Mouse (Mus musculus) liver, embryonic 15.5 days (tissue): ENCODE data around the gene Maml3. TPM values are rescaled to one million over a fixed set of nuclear protein-coding genes. Genes with fewer than 3 reads are reported as not detected.

ENCODE experiments used
- ATAC-seq: fragments of 200-750 bp; cut with Nextera tagmentation; 2 replicates; pipeline ENCODE4 v1.8.0; 2017; ENCODE audit warnings: moderate number of reproducible peaks, mild to moderate bottlenecking, moderate library complexity; ENCODE audit not compliant: insufficient read depth
- H3K27ac ChIP-seq: fragments of 300-500 bp; sonication (generic); replicated peaks from 2 replicates; pipeline ENCODE4 v1.5.1; 2015; ENCODE audit warnings: mild to moderate bottlenecking, inconsistent platforms
- H3K27me3 ChIP-seq: fragments of 300-500 bp; sonication (generic); 2 replicates; pipeline ENCODE4 v1.6.1; 2015; ENCODE audit warnings: mild to moderate bottlenecking, inconsistent platforms
- H3K36me3 ChIP-seq: fragments of 300-500 bp; sonication (generic); replicated peaks from 2 replicates; pipeline ENCODE4 v1.6.1; 2015; ENCODE audit warnings: moderate library complexity, mild to moderate bottlenecking, inconsistent platforms
- H3K4me1 ChIP-seq: fragments of 300-500 bp; sonication (generic); replicated peaks from 2 replicates; pipeline ENCODE4 v1.6.1; 2015; ENCODE audit warnings: inconsistent platforms
- H3K4me2 ChIP-seq: fragments of 300-500 bp; sonication (generic); 2 replicates; pipeline ENCODE4 v1.6.1; 2015; ENCODE audit warnings: moderate library complexity, mild to moderate bottlenecking, inconsistent platforms
- H3K4me3 ChIP-seq: fragments of 300-500 bp; sonication (generic); replicated peaks from 2 replicates; pipeline ENCODE4 v1.5.1; 2015; ENCODE audit warnings: mild to moderate bottlenecking, inconsistent platforms
- H3K9ac ChIP-seq: fragments of 300-500 bp; sonication (generic); 2 replicates; pipeline ENCODE4 v1.6.1; 2015; ENCODE audit warnings: moderate library complexity, mild to moderate bottlenecking, inconsistent platforms
- H3K9me3 ChIP-seq: fragments of 300-500 bp; sonication (generic); replicated peaks from 2 replicates; pipeline ENCODE4 v1.6.1; 2016; ENCODE audit warnings: inconsistent platforms
- WGBS: fragments of 180-500 bp; shearing (Covaris S2); methylation state at CpG from one replicate; pipeline ENCODE4 v1.1.7; 2015; ENCODE audit warnings: mixed read lengths; ENCODE audit not compliant: insufficient replicate concordance; 5-methylcytosine and 5-hydroxymethylcytosine counted together
- polyA plus RNA-seq: library from polyadenylated mRNA; unstranded; fragments of >200 nt; fragmentation: Nextera tagmentation; extraction: Ambion mirVana; gene quantifications from 2 replicates; pipeline ENCODE4 v1.2.1, GENCODE M21; 2015

Gene Maml3
- polyA plus RNA-seq, 1 experiment from 2014 or later: 0.73 TPM

DNA sequence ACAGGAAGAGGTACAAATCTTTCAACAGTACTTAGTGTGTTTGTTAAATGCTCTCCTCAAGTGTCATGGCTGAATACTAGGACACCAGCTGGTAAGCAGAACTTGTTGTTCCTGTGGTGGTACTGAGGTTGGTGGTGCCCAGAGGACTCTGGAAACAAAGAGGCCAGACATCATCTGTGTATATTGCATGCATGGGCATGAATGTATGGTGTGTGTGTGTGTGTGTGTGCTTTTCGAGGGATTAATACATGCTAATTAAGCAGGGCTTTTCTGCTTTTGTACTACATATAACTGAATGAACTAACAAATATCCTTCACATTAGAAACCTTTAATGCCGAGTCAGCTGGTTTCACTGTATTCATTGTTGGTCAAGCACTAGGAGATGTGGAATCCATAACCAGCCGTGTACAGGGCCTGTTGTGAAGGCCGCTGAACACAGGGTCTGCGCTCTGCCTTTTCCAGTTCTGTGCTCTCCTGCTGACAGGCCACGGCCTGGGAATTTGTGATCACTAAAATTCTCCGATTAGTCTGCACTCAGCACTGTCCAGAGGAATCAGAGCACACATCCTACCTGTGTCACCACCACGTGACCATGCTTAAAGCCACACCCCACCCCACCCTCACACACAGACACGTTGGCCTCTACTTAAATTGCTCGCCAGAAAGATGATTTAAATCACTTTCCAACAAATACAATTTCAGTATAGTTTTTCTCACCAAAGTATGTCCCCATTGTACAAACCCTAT lies 197.6 kb downstream of the Maml3 start:
- H3K4me2 ChIP-seq: no peak overlapping the region
- H3K4me3 ChIP-seq: no peak overlapping the region
- WGBS: 65% methylated on average over 10 of the region's 10 CpGs
- no peaks in the 10 kb centered on the region for H3K9me3 ChIP-seq
- no peak overlapping the region for H3K27ac ChIP-seq
- H3K9ac ChIP-seq: no peak overlapping the region
- no peaks in the 10 kb centered on the region for H3K36me3 ChIP-seq
- no peaks in the 10 kb centered on the region for H3K27me3 ChIP-seq
- 0 out of 2 replicates have a peak, but pooled peaks cover 3% of the 10 kb centered on the region for H3K4me1 ChIP-seq
- ATAC-seq: no peak

DNA sequence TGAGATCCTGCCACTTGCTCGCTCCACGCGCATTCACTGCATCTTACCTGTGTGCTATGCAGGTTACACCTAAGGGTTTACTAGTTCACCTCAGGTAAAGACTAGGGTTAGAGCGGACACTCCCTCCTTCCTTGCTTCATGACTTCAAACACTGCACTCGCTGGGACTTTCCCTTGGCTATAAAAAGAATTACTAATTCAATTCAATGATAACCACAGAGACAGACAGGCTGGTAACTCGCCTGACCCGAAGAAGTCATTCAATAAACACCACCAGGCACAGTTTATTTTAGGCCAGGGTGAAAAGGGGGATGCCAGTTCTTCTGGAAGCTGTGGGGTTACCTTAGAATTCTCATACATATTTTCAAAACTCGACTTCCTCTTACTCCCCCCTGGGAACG lies 199.0 kb downstream of the Maml3 start:
- no peak overlapping the region for H3K27ac ChIP-seq
- no peak overlapping the region for H3K9ac ChIP-seq
- 0 out of 2 replicates have a peak, but pooled peaks cover 3% of the 10 kb centered on the region for H3K4me1 ChIP-seq
- no peak overlapping the region for H3K4me3 ChIP-seq
- H3K36me3 ChIP-seq: no peaks in the 10 kb centered on the region
- no peaks in the 10 kb centered on the region for H3K27me3 ChIP-seq
- no peak for ATAC-seq
- no peaks in the 10 kb centered on the region for H3K9me3 ChIP-seq
- no peak overlapping the region for H3K4me2 ChIP-seq
- 55% methylated on average over 9 of the region's 9 CpGs for WGBS

DNA sequence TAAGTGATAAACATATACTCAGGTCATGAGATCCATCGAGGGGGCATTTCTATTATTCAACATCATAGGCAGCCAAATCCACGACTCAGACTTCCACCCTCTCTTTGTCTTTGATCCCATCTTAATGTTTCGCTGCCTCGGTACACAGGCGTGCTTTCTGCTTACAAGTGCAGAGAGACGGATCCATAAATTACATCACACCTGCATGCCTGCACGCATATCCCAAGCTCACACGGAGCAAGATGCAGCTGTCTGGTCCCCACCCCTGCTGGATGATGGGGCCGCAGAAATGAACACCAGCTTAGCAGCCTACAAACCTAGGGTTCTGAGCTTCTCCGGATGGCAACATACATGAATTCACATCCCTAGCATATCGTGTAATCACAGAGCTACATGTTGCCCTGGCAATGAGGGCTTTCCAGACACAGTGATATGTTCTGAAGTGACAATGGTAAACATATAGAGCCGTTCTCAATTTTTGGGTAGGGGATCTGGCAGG lies 200.5 kb downstream of the Maml3 start:
- 69% methylated on average over 12 of the region's 12 CpGs for WGBS
- H3K9ac ChIP-seq: no peak overlapping the region
- H3K4me1 ChIP-seq: 0 out of 2 replicates have a peak, but pooled peaks cover 3% of the 10 kb centered on the region
- ATAC-seq: no peak
- no peaks in the 10 kb centered on the region for H3K9me3 ChIP-seq
- no peaks in the 10 kb centered on the region for H3K27me3 ChIP-seq
- H3K4me3 ChIP-seq: no peak overlapping the region
- H3K27ac ChIP-seq: no peak overlapping the region
- no peaks in the 10 kb centered on the region for H3K36me3 ChIP-seq
- no peak overlapping the region for H3K4me2 ChIP-seq

DNA sequence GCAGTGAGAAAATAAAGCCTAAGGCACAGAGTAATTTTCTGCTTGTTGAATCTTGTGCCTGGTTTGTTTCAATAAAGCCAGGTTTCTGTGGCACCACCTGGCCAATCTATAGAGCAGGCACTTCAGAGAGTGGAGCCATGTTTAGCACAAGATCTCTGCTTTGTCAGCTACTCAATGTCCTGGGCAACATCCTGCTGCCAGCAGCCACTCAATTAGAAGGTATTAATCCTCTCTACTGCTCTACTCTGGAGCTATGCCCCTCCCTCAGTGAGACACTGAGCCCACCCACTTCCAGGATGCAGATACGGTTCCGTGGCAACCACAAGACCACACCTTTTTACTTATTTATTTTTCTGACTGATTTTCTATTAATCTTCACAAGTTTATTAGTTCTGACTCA lies 203.7 kb downstream of the Maml3 start:
- no peaks in the 10 kb centered on the region for H3K27me3 ChIP-seq
- no peaks in the 10 kb centered on the region for H3K9me3 ChIP-seq
- no peak overlapping the region for H3K4me3 ChIP-seq
- no peaks in the 10 kb centered on the region for H3K4me1 ChIP-seq
- ATAC-seq: no peak
- no peaks in the 10 kb centered on the region for H3K36me3 ChIP-seq
- no peak overlapping the region for H3K9ac ChIP-seq
- no peak overlapping the region for H3K27ac ChIP-seq
- H3K4me2 ChIP-seq: no peak overlapping the region
- 16% methylated on average over 2 of the region's 2 CpGs for WGBS

DNA sequence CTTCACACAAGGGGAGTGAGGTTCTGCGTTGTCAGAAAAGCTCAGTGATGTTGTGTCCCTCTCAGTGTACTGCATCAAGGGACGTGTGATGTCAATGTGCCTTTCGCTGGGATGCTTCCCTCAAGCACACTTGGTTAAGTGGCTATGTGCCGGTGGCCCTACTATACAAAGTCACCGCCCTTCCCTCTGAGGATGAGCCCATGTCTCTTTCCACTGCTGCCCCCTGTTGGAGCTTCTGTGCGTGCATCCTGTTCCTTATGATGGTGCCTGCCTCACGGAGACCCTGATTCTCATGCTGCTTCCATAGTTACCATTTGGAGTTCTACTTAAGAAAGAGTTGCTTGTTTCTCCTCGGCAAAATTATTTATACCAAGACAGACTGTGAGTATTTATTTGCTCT lies 210.4 kb downstream of the Maml3 start:
- H3K4me2 ChIP-seq: no peak overlapping the region
- H3K27me3 ChIP-seq: no peaks in the 10 kb centered on the region
- H3K4me3 ChIP-seq: no peak overlapping the region
- H3K9ac ChIP-seq: no peak overlapping the region
- H3K9me3 ChIP-seq: no peaks in the 10 kb centered on the region
- no peak overlapping the region for H3K27ac ChIP-seq
- no peak for ATAC-seq
- no peaks in the 10 kb centered on the region for H3K36me3 ChIP-seq
- WGBS: 62% methylated on average over 8 of the region's 8 CpGs
- H3K4me1 ChIP-seq: no peaks in the 10 kb centered on the region

DNA sequence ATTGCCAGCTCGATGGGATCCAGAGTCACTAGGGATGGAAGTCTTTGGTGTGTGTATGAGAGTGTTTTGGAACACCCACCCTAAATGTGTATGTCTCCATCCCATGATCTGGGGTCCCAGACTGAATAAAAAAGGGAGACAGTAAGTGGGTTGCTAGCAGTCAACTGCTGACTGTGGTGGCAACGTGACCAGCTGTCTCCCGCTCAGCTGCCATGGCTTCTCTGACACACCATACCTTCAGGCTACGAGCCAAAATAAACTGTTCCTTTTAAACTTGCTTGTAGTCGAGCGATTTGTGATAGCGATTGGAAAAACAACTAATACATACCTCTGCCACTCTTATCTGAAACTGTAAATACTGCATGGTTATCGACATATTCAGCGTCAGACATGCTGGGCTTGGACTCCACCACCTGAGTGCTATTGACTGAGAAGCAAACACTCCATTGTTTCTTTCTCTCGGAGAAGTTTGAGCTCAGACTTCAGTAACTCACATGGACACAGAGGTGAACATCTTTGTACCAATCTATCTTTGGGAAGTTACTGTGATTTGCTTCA lies 213.2 kb downstream of the Maml3 start:
- Histone ChIP-seq H3K9me3 (no peaks in the 10 kb centered on the region), H3K4me3 (no peak overlapping the region), H3K27ac (no peak overlapping the region), H3K36me3 (no peaks in the 10 kb centered on the region), H3K27me3 (no peaks in the 10 kb centered on the region), H3K4me1 (peaks cover 5% of the 10 kb centered on the region; the same call in 1 of the 2 replicates), H3K4me2 (no peak overlapping the region), H3K9ac (no peak overlapping the region)
- ATAC-seq: no peak
- WGBS: 64% methylated on average over 10 of the region's 10 CpGs

DNA sequence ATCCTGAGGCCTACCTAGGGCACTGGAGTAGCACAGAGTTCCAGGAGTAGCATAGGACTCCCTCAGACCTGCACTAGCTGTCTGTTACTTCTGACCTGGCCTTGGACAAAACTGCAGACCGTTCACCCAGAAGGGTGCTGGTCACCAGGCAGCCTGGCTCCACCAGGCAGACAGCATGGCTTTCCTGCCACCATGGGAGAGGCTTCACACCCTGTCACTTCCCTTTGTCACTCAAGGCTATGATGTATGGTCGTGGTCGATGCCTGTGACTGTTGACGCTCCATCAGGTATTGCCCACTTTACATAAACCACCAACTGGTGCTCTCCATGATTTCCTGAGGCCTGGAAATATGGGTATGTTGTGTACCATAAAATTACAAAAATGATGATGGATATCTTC lies 214.7 kb downstream of the Maml3 start:
- Histone ChIP-seq H3K36me3 (no peaks in the 10 kb centered on the region), H3K4me1 (peaks cover 9% of the 10 kb centered on the region; the same call in 1 of the 2 replicates), H3K9me3 (no peaks in the 10 kb centered on the region), H3K27ac (no peak overlapping the region), H3K4me3 (no peak overlapping the region), H3K9ac (no peak overlapping the region), H3K27me3 (no peaks in the 10 kb centered on the region), H3K4me2 (no peak overlapping the region)
- 41% methylated on average over 4 of the region's 4 CpGs for WGBS
- no peak for ATAC-seq

DNA sequence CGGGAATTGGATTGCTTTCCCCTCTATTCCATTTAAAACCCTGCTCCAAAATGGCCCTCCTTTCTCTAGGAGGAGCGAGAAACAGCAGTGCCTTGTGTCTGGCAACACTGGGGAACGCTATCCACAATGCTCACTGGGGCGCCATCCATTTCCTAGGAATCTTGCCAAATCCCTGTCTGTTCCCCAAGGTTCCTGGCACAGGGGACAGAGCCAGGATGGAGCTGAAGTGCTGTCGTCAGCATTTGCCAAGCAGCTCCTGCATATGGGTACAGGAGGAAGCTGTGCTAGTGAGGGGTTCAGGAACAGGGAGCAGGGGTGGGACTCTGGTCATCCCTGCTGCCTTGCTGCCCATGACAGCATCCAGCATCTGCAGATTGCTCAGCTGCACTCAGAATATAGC lies 215.1 kb downstream of the Maml3 start:
- 67% methylated on average over 5 of the region's 5 CpGs for WGBS
- H3K27ac ChIP-seq: no peak overlapping the region
- no peak for ATAC-seq

DNA sequence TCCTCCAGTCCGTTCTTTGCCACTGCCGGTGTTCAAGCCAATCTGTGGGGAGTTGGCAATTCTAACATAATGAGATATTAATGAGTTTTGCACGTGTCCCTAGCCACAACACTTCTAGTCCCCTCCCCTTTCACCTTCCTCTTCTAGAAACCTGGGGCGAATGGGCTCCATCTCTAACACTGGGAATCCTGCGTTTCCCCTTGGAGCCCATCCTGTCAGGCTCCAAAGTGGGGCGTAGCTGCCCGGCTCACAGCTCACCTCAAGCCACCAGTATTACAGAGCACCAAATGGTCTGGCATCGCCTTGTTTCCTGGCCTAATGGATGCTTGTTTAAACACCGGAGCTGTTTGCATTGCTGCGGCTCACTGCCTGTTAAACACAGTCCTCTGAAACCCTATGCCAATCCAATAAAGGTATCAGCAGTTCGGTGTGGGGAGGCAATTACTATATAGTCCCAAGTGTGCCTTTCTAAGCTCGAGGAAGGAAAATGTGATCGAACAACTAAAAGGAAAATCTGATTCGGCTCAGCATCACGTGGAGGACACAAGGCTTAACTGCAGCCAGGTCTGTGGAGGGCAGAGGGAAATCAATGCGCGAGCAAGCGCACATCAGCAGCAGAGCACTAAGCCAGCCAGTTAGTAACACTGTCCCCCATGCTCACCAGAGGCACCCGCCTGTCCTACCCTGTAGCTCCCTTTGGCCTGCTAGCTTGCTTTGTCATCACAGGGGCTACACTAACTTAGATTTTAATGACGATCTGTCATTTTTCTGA lies 216.0 kb downstream of the Maml3 start:
- H3K27me3 ChIP-seq: no peaks in the 10 kb centered on the region
- H3K4me2 ChIP-seq: peak overlapping the region; percentile 47
- peak; percentile 31; the same call in 1 of the 2 replicates for ATAC-seq
- H3K9ac ChIP-seq: no peak overlapping the region
- no peak overlapping the region for H3K27ac ChIP-seq
- H3K4me1 ChIP-seq: peaks cover 9% of the 10 kb centered on the region; the same call in 1 of the 2 replicates
- WGBS: 24% methylated on average over 20 of the region's 20 CpGs
- no peaks in the 10 kb centered on the region for H3K36me3 ChIP-seq
- no peaks in the 10 kb centered on the region for H3K9me3 ChIP-seq
- H3K4me3 ChIP-seq: no peak overlapping the region

More for the DNA sequence above, 215.1 kb downstream of the Maml3 start:
- Histone ChIP-seq H3K36me3 (no peaks in the 10 kb centered on the region), H3K4me2 (no peak overlapping the region), H3K9ac (no peak overlapping the region), H3K27me3 (no peaks in the 10 kb centered on the region), H3K4me1 (peaks cover 9% of the 10 kb centered on the region; the same call in 1 of the 2 replicates), H3K9me3 (no peaks in the 10 kb centered on the region), H3K4me3 (no peak overlapping the region)

DNA sequence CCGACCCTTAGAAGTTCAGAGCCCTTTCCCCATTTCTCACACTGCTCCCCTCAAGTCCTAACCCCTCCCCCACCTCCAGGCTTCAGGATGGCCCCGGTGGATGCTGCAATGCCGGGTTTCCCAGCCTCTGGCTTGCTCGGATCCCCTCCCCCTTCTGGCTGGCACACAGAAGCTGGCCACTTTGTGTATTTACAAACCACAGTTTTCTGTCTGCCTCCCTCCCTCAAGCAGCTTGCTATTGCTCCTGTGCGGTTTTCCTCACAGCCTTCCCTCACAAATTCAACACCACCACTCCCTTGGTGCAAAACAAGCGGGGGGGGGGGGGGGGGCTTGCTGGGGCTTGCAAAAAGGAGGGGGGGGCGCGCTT lies 216.6 kb downstream of the Maml3 start:
- ATAC-seq: no peak
- Histone ChIP-seq H3K4me1 (peaks cover 9% of the 10 kb centered on the region; the same call in 1 of the 2 replicates), H3K27ac (no peak overlapping the region), H3K9ac (no peak overlapping the region), H3K36me3 (no peaks in the 10 kb centered on the region), H3K4me2 (peak overlapping the region; percentile 47), H3K9me3 (no peaks in the 10 kb centered on the region), H3K4me3 (no peak overlapping the region), H3K27me3 (no peaks in the 10 kb centered on the region)
- WGBS: 10% methylated on average over 8 of the region's 8 CpGs

DNA sequence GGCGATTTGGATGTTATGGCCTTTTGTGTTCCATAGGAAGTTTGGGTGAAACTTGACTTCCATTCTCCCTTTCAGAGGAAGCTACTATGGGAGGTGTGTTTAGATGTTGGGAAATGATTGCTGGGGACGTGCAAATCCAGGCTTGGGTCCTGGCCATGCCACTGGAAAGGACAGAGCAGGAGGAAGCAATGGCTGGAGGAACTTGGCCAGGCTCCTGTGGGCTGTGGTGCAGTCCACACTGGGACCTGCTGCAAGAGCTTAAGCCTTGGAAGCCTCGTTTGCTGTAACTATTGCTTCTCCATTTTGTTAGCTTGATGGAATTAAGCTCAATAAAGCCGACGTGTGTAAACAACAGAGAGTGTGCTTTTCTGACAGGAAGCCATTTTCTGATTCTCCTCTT lies 219.0 kb downstream of the Maml3 start:
- no peak overlapping the region for H3K4me3 ChIP-seq
- no peak for ATAC-seq
- H3K27me3 ChIP-seq: no peaks in the 10 kb centered on the region
- WGBS: 53% methylated on average over 5 of the region's 5 CpGs
- no peak overlapping the region for H3K9ac ChIP-seq
- H3K27ac ChIP-seq: no peak overlapping the region
- H3K36me3 ChIP-seq: no peaks in the 10 kb centered on the region
- H3K4me2 ChIP-seq: no peak overlapping the region
- no peaks in the 10 kb centered on the region for H3K9me3 ChIP-seq
- peaks cover 21% of the 10 kb centered on the region for H3K4me1 ChIP-seq
